Mouse (Mus musculus): ENCODE data around the gene Fam189b.
"Not testable (repeated sequence)": the region's sequence is repeated elsewhere in the genome, so short reads cannot be mapped to it uniquely, and the experiment has no call there.

Fam189b gene

GRCm38 (mm10) chr3:89183058-89183958 is at the start of gene Fam189b:
Gene Fam189b (plus strand): TSS chr3:89183143.
- peak; percentile 88 to 89 for DNase-seq (ENCODE audit: low spot score in 2 of 2)

- no peak for DNase-seq (ENCODE audit: low spot score in 2 of 2)
These were observed 49.2 kb upstream of the Fam189b start for GRCm38 (mm10) chr3:89133752-89134151.

- no peak for DNase-seq (ENCODE audit: low spot score in 2 of 2)
These were observed 47.0 kb upstream of the Fam189b start, which contains the start of gene Pklr for GRCm38 (mm10) chr3:89135958-89136357. Gene Pklr (plus strand): TSS chr3:89136142.

- no peak for DNase-seq (ENCODE audit: low spot score in 2 of 2)
These were observed 46.6 kb upstream of the Fam189b start for GRCm38 (mm10) chr3:89136365-89136764.

- DNase-seq (ENCODE audit: low spot score in 2 of 2): no peak
These were observed 38.1 kb upstream of the Fam189b start for GRCm38 (mm10) chr3:89144821-89145220.

GRCm38 (mm10) chr3:89145566-89145965 is 37.4 kb upstream of the Fam189b start:
- no peak for DNase-seq (ENCODE audit: low spot score in 2 of 2)

- no peak for DNase-seq (ENCODE audit: low spot score in 2 of 2)
These were observed 35.6 kb upstream of the Fam189b start for GRCm38 (mm10) chr3:89147101-89147978.

GRCm38 (mm10) chr3:89147979-89148311 is 35.0 kb upstream of the Fam189b start:
- DNase-seq (ENCODE audit: low spot score in 2 of 2): no peak

- DNase-seq (ENCODE audit: low spot score in 2 of 2): no peak
These were observed 34.4 kb upstream of the Fam189b start for GRCm38 (mm10) chr3:89148567-89148966.

- no peak for DNase-seq (ENCODE audit: low spot score in 2 of 2)
These were observed 30.7 kb upstream of the Fam189b start for GRCm38 (mm10) chr3:89152084-89152835.

GRCm38 (mm10) chr3:89156951-89157350 is 26.0 kb upstream of the Fam189b start:
- no peak for DNase-seq (ENCODE audit: low spot score in 2 of 2)

- no peak for DNase-seq (ENCODE audit: low spot score in 2 of 2)
These were observed 24.3 kb upstream of the Fam189b start for GRCm38 (mm10) chr3:89158651-89159050.

- no peak for DNase-seq (ENCODE audit: low spot score in 2 of 2)
These were observed 23.7 kb upstream of the Fam189b start for GRCm38 (mm10) chr3:89159211-89159610.

GRCm38 (mm10) chr3:89159616-89160344 is 23.2 kb upstream of the Fam189b start, which contains the start of gene Hcn3:
Gene Hcn3 (minus strand): TSS chr3:89160196.
- peak in 1 of 2 experiments; percentile 70 for DNase-seq (ENCODE audit: low spot score in 2 of 2)

- not testable (repeated sequence) for DNase-seq (ENCODE audit: low spot score in 2 of 2)
These were observed 21.7 kb upstream of the Fam189b start for GRCm38 (mm10) chr3:89161207-89161606.

GRCm38 (mm10) chr3:89161786-89162185 is 21.2 kb upstream of the Fam189b start:
- DNase-seq (ENCODE audit: low spot score in 2 of 2): no peak

- DNase-seq (ENCODE audit: low spot score in 2 of 2): no peak
These were observed 19.8 kb upstream of the Fam189b start for GRCm38 (mm10) chr3:89163123-89163522.

- no peak for DNase-seq (ENCODE audit: low spot score in 2 of 2)
These were observed 19.2 kb upstream of the Fam189b start for GRCm38 (mm10) chr3:89163643-89164245.

- DNase-seq (ENCODE audit: low spot score in 2 of 2): peak; percentile 89 to 92
These were observed 18.3 kb upstream of the Fam189b start, which contains the start of gene Clk2 for GRCm38 (mm10) chr3:89164506-89165267. Gene Clk2 (plus strand): TSS chr3:89164795.

Measured in frontal cortex, postnatal 10 days (tissue).